Mouse (Mus musculus): ENCODE results near the gene Osbpl5.

- TF ChIP-seq CTCF (IDR thresholded peaks at IDR 0.05; ENCODE audit: low read depth, low read length) (no peak), TAL1 (conservative IDR thresholded peaks at IDR 0.05; ENCODE audit: low read depth, low read length) (no peak), GATA1 (IDR thresholded peaks at IDR 0.05; ENCODE audit: borderline replicate concordance, low read length) (no peak), POLR2AphosphoS5 (IDR thresholded peaks at IDR 0.05; ENCODE audit: insufficient replicate concordance, low read depth, low read length) (no peak)
Observed at GRCm38 (mm10) chr7:143692746-143693510, 63.9 kb downstream of the Osbpl5 start.
